Mouse (Mus musculus): Measurements from ENCODE around the gene Blmh.
A peak's percentile ranks its signal among the peaks of the same experiment; 100 is the strongest.

The Blmh gene

GRCm38 (mm10) chr11:76924759-76925236 is at the start of gene Blmh:
Blmh (plus strand) TSS chr11:76924809.
- no peak for DNase-seq (ENCODE audit: low read depth, low spot score)

DNA sequence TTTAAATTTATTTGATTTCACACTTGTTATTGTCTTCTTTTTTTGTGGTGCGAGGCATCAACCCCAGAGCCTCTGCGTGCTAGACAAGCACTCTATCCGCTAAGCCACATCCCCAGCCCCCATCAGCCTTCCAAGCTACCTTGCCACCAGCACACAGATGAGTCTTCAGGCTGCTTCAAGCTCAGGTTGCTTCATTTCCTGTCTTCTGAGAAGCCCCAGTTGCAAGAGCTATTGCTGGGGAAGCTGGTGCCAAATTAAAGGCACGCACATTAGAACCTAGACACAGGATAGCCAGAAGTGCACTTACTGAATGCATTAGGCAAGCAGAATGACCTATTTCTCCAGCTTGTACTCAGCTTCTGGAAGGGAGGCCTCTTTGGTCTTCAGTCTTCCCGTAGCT is 44.8 kb upstream of the Blmh start:
- peak; percentile 52 for DNase-seq (ENCODE audit: low read depth, low spot score)

DNA sequence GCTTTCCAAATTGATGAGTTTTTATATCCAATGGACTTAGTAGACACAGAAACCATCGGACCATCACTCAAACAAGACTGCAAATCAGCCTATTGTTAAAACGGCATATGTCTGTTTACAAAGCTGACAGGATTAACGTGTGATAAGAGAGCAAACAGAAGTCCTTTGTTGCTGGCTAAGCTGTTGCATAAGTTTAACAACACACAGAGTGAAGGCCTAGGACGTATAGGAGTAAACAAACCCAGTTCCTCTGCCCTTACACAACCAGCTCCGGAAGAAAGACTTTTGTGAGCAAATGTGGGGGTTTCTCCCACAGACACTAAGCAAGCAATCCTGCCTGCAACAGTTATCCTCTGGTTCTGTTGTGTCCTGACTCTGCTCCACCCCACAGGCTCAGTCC is 40.2 kb upstream of the Blmh start:
- no peak for DNase-seq (ENCODE audit: low read depth, low spot score)

DNA sequence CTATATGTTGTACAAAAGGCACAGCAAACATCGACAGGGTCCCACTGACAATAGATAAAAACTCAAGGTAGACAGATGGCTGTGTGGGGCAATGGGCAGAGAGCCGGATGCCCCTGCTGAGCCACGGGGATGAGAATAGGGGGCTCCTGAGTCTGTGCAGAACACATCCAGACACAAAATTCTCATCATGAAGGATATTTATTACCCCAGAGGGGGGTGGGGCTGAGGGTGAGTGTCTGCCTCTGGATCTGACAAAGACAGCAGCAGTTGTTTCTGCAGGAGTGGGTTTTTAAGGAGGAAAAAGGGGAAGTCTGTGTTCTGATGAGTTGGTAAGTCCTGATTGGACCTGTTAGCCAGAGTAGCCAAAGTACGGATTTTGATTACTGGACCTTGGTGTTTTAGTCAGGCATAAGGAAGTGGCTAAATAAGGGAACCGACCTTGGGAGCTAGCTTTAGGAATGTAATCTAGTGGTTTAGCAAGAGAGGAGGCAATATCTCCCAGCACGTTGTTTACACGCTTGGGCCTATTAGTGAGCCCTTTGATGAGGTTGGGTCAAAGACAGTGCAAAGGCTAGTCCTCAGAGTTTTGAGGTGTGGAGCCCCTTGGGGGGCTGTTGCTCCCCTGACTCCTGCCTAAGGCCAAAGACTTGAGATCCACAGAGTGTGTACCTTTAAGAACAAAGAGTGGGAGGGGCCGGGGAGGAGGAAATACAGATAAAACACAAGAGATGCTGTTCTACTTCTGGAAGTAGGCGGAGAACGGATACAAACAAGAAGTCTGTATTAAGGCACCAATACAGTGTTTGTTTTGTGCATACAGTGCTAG is 35.1 kb upstream of the Blmh start:
- peak; percentile 46 for DNase-seq (ENCODE audit: low read depth, low spot score)

GRCm38 (mm10) chr11:76891171-76891570 is 33.4 kb upstream of the Blmh start:
- peak; percentile 49 for DNase-seq (ENCODE audit: low read depth, low spot score)

DNA sequence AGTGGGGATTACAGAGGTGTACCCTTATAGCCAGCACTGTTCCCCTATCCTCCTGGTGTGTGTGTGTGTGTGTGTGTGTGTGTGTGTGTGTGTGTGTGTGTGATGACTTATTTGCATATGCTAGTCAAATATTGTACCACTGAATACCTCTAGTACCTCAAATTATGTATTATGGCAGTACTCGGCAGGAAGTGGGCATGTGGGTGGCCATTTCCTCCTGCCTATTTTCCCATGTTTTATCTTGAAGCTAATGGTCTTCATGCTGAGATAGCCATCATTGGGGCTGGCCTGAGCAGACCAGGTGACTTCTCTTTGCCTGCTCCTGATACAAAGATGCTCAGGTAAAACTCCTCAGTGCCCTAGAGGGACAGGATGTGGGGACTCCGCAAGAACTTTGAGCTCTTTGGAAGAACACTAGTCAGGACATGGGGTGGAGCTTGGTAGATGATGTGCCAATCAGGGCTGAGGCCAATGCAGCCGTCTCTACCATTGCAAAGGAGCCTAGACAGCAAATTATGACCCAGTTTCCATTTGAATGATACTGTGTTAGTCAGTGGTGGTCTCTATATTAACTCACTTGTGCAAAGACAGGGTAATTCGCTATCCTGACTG is 32.8 kb upstream of the Blmh start:
- peak; percentile 46 for DNase-seq (ENCODE audit: low read depth, low spot score)

DNA sequence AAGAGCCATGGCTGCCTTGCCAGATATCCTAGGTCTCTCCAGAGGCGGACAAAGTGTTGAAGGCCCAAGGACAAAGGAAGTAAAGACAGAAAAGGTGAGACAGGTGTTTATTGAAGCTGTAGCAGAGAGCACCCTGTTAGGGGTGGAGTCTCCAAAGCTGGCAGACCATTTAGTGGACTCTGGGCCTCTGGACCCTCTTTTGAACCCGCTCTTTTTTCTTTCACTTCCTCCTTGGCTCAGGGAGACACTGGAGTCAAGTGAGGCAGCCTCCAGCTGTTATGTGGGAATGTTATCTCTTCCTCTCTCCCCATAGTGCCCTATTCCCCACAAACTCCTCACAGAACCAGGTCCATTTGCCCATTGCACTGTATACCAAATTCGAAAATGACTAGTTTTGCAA is 31.6 kb upstream of the Blmh start:
- no peak for DNase-seq (ENCODE audit: low read depth, low spot score)

- DNase-seq (ENCODE audit: low read depth, low spot score): no peak
Measured at GRCm38 (mm10) chr11:76893570-76893969, 31.0 kb upstream of the Blmh start.

GRCm38 (mm10) chr11:76894240-76894639 is 30.4 kb upstream of the Blmh start:
- peak; percentile 60 for DNase-seq (ENCODE audit: low read depth, low spot score)

GRCm38 (mm10) chr11:76896360-76896759 is 28.2 kb upstream of the Blmh start:
- DNase-seq (ENCODE audit: low read depth, low spot score): no peak

DNA sequence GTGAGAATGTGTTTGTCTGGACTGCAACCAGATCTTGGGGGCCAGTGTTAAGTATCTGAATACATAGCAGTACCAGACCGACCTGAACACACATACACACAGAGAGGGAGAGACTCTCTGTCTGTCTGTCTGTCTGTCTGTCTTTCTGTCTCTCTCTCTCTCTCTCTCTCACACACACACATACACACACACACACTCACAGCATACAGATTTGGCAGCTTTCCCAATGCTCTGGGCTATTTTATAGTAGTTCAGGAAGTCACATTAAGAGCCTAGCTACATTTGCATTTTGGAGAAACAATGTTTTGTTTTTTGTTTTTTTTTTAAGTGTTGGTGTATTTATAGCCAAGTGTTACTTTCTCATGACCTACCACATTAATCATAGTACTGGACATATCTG is 27.5 kb upstream of the Blmh start:
- DNase-seq (ENCODE audit: low read depth, low spot score): no peak

DNA sequence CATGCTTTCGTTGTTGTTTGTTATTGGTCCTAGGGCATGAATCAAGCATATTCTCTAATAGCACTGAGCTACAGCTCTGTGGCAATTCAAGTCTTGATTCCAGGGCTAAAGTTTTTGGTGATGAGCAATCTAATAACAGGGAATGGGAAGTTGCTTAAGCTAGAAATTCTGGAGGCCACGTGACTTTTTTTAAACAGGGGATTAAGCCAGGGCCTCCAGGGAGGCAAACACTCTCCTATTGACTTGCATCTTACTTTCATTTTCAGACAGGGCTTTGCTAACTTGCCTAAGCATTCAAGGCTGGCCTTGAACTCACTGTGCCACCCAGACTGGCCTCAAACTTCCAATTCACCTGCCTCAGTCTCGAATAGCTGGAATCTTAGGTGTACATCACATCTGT is 26.7 kb upstream of the Blmh start:
- no peak for DNase-seq (ENCODE audit: low read depth, low spot score)

- DNase-seq (ENCODE audit: low read depth, low spot score): no peak
Measured at GRCm38 (mm10) chr11:76898751-76899150, 25.9 kb upstream of the Blmh start.

- no peak for DNase-seq (ENCODE audit: low read depth, low spot score)
Measured at GRCm38 (mm10) chr11:76899758-76900738, 24.6 kb upstream of the Blmh start.

GRCm38 (mm10) chr11:76901579-76902361 is 22.8 kb upstream of the Blmh start, which contains the start of gene Tmigd1:
Tmigd1 (plus strand) TSS chr11:76902159.
- DNase-seq (ENCODE audit: low read depth, low spot score): no peak

DNA sequence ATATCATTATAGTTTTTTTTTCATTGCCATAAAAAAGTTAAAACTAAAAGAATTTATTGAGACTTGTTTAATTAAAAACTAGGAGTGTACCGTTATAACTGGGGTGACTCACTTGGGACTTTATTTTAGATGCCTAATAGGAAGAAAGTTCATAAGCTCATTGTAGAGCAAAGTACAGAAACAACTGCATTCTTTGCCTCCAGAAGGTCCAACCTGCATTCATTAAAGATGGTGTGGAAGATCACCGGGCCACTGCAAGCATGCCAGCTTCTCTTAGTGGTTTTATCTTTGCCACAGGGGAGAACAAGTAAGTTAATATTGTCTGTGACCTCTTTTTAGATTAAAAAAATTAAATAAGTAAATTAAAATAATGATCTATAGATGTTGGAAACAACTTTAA is 20.3 kb upstream of the Blmh start:
- no peak for DNase-seq (ENCODE audit: low read depth, low spot score)

- DNase-seq (ENCODE audit: low read depth, low spot score): no peak
Measured at GRCm38 (mm10) chr11:76908651-76909050, 16.0 kb upstream of the Blmh start.

DNA sequence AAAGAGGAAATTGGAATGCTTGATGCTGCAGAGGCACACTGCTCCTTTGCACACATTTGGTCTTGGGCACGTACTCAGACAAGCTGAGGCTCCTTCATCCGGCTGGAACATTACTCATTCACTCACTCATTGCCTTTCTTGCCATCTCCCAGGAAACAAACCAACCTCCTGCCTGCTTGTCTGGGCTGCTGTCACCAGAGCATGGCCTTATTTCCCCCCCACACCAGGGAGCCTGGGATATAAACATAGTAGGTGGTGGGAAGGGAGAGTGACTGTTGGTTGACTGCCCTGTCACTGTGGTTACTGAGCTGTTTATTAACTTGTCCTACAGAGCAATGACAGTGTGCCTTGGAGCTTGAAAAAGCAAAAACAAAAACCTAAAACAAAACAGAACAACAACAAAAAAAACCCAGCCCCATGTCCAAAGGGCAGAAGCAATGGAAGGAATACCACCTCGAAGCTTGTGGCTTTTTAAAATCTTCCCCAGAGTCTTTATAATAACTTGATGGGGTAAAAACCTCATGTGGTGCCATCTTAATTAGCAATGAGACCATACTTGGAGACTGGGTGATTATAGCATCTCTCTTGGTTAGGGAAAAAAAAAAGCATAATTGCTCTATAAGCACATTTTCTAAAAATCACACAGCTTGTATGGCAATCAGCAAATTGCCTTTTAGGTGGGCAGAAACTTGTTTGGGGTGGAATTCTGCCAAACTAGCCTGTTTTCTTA is 13.1 kb upstream of the Blmh start:
- DNase-seq (ENCODE audit: low read depth, low spot score): no peak

GRCm38 (mm10) chr11:76912055-76912395 is 12.6 kb upstream of the Blmh start:
- no peak for DNase-seq (ENCODE audit: low read depth, low spot score)

- no peak for DNase-seq (ENCODE audit: low read depth, low spot score)
Measured at GRCm38 (mm10) chr11:76914366-76914765, 10.2 kb upstream of the Blmh start.

Data from CD4-positive helper T cell, adult 2 months (primary cell).